Mouse (Mus musculus): Measurements from ENCODE around the gene Glt1d1. TPM values are rescaled to one million over a fixed set of nuclear protein-coding genes. Genes with fewer than 3 reads are reported as not detected.

The Glt1d1 gene
- total and polyA plus RNA-seq, 2 experiments: 9.7 to 38.2 TPM

GRCm38 (mm10) chr5:127641185-127641958, 9.3 kb downstream of the Glt1d1 start:
- WGBS: 33% methylated on average over 15 of the region's 15 CpGs
- Histone ChIP-seq H3K27ac (replicated peaks; ENCODE audit: insufficient read depth, low read depth, low read length) (peak overlapping the region; percentile 62), H3K4me3 (ENCODE audit: insufficient read depth, low read depth, low read length) (no peak overlapping the region), H3K9ac (ENCODE audit: low read depth, low read length) (no peak overlapping the region), H3K36me3 (ENCODE audit: control insufficient read depth, insufficient read depth, low read length) (peaks cover 15% of the 10 kb centered on the region), H3K27me3 (ENCODE audit: control insufficient read depth, insufficient read depth, low read length) (no peaks in the 10 kb centered on the region), H3K4me1 (ENCODE audit: control insufficient read depth, insufficient read depth, low read length) (peaks cover 27% of the 10 kb centered on the region), H3K79me2 (ENCODE audit: control insufficient read depth, insufficient read depth, low read length) (peaks cover 18% of the 10 kb centered on the region)
- peak; percentile 100 for DNase-seq (ENCODE audit: extremely low read depth, low read depth, low spot score)
- no peak for TF ChIP-seq CTCF (IDR thresholded peaks at IDR 0.05; ENCODE audit: low read depth, low read length)
- TF ChIP-seq POLR2A (IDR thresholded peaks at IDR 0.05; ENCODE audit: extremely low read depth, insufficient read depth, low read length): no peak

GRCm38 (mm10) chr5:127648046-127648445, 16.0 kb downstream of the Glt1d1 start:
- Histone ChIP-seq H3K4me3 (ENCODE audit: insufficient read depth, low read depth, low read length) (no peak overlapping the region), H3K36me3 (ENCODE audit: control insufficient read depth, insufficient read depth, low read length) (peaks cover 29% of the 10 kb centered on the region), H3K9ac (ENCODE audit: low read depth, low read length) (no peak overlapping the region), H3K4me1 (ENCODE audit: control insufficient read depth, insufficient read depth, low read length) (peaks cover 2% of the 10 kb centered on the region; the same call in 1 of the 2 replicates), H3K79me2 (ENCODE audit: control insufficient read depth, insufficient read depth, low read length) (0 out of 2 replicates have a peak, but pooled peaks cover 3% of the 10 kb centered on the region), H3K27ac (replicated peaks; ENCODE audit: insufficient read depth, low read depth, low read length) (no peak overlapping the region), H3K27me3 (ENCODE audit: control insufficient read depth, insufficient read depth, low read length) (no peaks in the 10 kb centered on the region)
- DNase-seq (ENCODE audit: extremely low read depth, low read depth, low spot score): peak; percentile 40
- TF ChIP-seq POLR2A (IDR thresholded peaks at IDR 0.05; ENCODE audit: extremely low read depth, insufficient read depth, low read length) (no peak), CTCF (IDR thresholded peaks at IDR 0.05; ENCODE audit: low read depth, low read length) (peak; percentile 44; the same call in 1 of the 2 replicates)
- 78% methylated on average over 6 of the region's 6 CpGs for WGBS

- no peak for TF ChIP-seq POLR2A (IDR thresholded peaks at IDR 0.05; ENCODE audit: extremely low read depth, insufficient read depth, low read length)
- peak; percentile 81 for TF ChIP-seq CTCF (IDR thresholded peaks at IDR 0.05; ENCODE audit: low read depth, low read length)
- DNase-seq (ENCODE audit: extremely low read depth, low read depth, low spot score): no peak
- Histone ChIP-seq H3K27me3 (ENCODE audit: control insufficient read depth, insufficient read depth, low read length) (no peaks in the 10 kb centered on the region), H3K27ac (replicated peaks; ENCODE audit: insufficient read depth, low read depth, low read length) (no peak overlapping the region), H3K4me3 (ENCODE audit: insufficient read depth, low read depth, low read length) (no peak overlapping the region), H3K79me2 (ENCODE audit: control insufficient read depth, insufficient read depth, low read length) (0 out of 2 replicates have a peak, but pooled peaks cover 3% of the 10 kb centered on the region), H3K9ac (ENCODE audit: low read depth, low read length) (no peak overlapping the region), H3K4me1 (ENCODE audit: control insufficient read depth, insufficient read depth, low read length) (peaks cover 2% of the 10 kb centered on the region; the same call in 1 of the 2 replicates), H3K36me3 (ENCODE audit: control insufficient read depth, insufficient read depth, low read length) (peaks cover 32% of the 10 kb centered on the region)
These were observed 17.0 kb downstream of the Glt1d1 start for GRCm38 (mm10) chr5:127649077-127649476.

GRCm38 (mm10) chr5:127658257-127658656, 26.2 kb downstream of the Glt1d1 start:
- no peak for DNase-seq (ENCODE audit: extremely low read depth, low read depth, low spot score)
- Histone ChIP-seq H3K79me2 (ENCODE audit: control insufficient read depth, insufficient read depth, low read length) (no peaks in the 10 kb centered on the region), H3K9ac (ENCODE audit: low read depth, low read length) (no peak overlapping the region), H3K27ac (replicated peaks; ENCODE audit: insufficient read depth, low read depth, low read length) (no peak overlapping the region), H3K4me3 (ENCODE audit: insufficient read depth, low read depth, low read length) (no peak overlapping the region), H3K27me3 (ENCODE audit: control insufficient read depth, insufficient read depth, low read length) (no peaks in the 10 kb centered on the region), H3K36me3 (ENCODE audit: control insufficient read depth, insufficient read depth, low read length) (peaks cover 43% of the 10 kb centered on the region), H3K4me1 (ENCODE audit: control insufficient read depth, insufficient read depth, low read length) (no peaks in the 10 kb centered on the region)
- 86% methylated on average over 2 of the region's 2 CpGs for WGBS
- TF ChIP-seq CTCF (IDR thresholded peaks at IDR 0.05; ENCODE audit: low read depth, low read length): peak; percentile 39; the same call in 1 of the 2 replicates
- TF ChIP-seq POLR2A (IDR thresholded peaks at IDR 0.05; ENCODE audit: extremely low read depth, insufficient read depth, low read length): no peak

GRCm38 (mm10) chr5:127659312-127659711, 27.2 kb downstream of the Glt1d1 start:
- no peak for DNase-seq (ENCODE audit: extremely low read depth, low read depth, low spot score)
- Histone ChIP-seq H3K9ac (ENCODE audit: low read depth, low read length) (no peak overlapping the region), H3K79me2 (ENCODE audit: control insufficient read depth, insufficient read depth, low read length) (no peaks in the 10 kb centered on the region), H3K36me3 (ENCODE audit: control insufficient read depth, insufficient read depth, low read length) (peaks cover 44% of the 10 kb centered on the region), H3K4me1 (ENCODE audit: control insufficient read depth, insufficient read depth, low read length) (no peaks in the 10 kb centered on the region), H3K27ac (replicated peaks; ENCODE audit: insufficient read depth, low read depth, low read length) (no peak overlapping the region), H3K4me3 (ENCODE audit: insufficient read depth, low read depth, low read length) (no peak overlapping the region), H3K27me3 (ENCODE audit: control insufficient read depth, insufficient read depth, low read length) (no peaks in the 10 kb centered on the region)
- WGBS: 86% methylated on average over 3 of the region's 3 CpGs
- TF ChIP-seq POLR2A (IDR thresholded peaks at IDR 0.05; ENCODE audit: extremely low read depth, insufficient read depth, low read length): no peak
- TF ChIP-seq CTCF (IDR thresholded peaks at IDR 0.05; ENCODE audit: low read depth, low read length): peak; percentile 22; the same call in 1 of the 2 replicates

GRCm38 (mm10) chr5:127660267-127660666, 28.2 kb downstream of the Glt1d1 start:
- H3K27me3 ChIP-seq (ENCODE audit: control insufficient read depth, insufficient read depth, low read length): no peaks in the 10 kb centered on the region
- no peaks in the 10 kb centered on the region for H3K4me1 ChIP-seq (ENCODE audit: control insufficient read depth, insufficient read depth, low read length)
- no peak for DNase-seq (ENCODE audit: extremely low read depth, low read depth, low spot score)
- peaks cover 46% of the 10 kb centered on the region for H3K36me3 ChIP-seq (ENCODE audit: control insufficient read depth, insufficient read depth, low read length)
- TF ChIP-seq CTCF (IDR thresholded peaks at IDR 0.05; ENCODE audit: low read depth, low read length): no peak
- TF ChIP-seq POLR2A (IDR thresholded peaks at IDR 0.05; ENCODE audit: extremely low read depth, insufficient read depth, low read length): no peak
- H3K9ac ChIP-seq (ENCODE audit: low read depth, low read length): no peak overlapping the region
- no peak overlapping the region for H3K4me3 ChIP-seq (ENCODE audit: insufficient read depth, low read depth, low read length)
- no peaks in the 10 kb centered on the region for H3K79me2 ChIP-seq (ENCODE audit: control insufficient read depth, insufficient read depth, low read length)
- 80% methylated on average over 5 of the region's 5 CpGs for WGBS
- no peak overlapping the region for H3K27ac ChIP-seq (replicated peaks; ENCODE audit: insufficient read depth, low read depth, low read length)

Data from liver, adult 2 months (tissue).